Mouse (Mus musculus) stomach, postnatal 0 days (tissue): Measurements from ENCODE around the gene Rfx3. TPM values are rescaled to one million over a fixed set of nuclear protein-coding genes. Genes with fewer than 3 reads are reported as not detected.

Source experiments
- ATAC-seq: fragments of 200-750 bp; cut with Nextera tagmentation; 2 replicates; pipeline ENCODE4 v1.8.0; 2017; ENCODE audit not compliant: low FRiP score, low TSS enrichment
- DNase-seq: peaks from one replicate; pipeline ENCODE4 v3.0.0-alpha.2; 2016; ENCODE audit warnings: low spot score
- H3K27ac ChIP-seq: fragments of 300-500 bp; sonication (generic); replicated peaks from 2 replicates; pipeline ENCODE4 v1.5.1; 2014; ENCODE audit warnings: mild to moderate bottlenecking, control low read depth
- H3K27me3 ChIP-seq: fragments of 300-500 bp; sonication (generic); 2 replicates; pipeline ENCODE4 v1.6.1; 2014; ENCODE audit warnings: low read length; ENCODE audit not compliant: control insufficient read depth, insufficient read depth
- H3K36me3 ChIP-seq: fragments of 300-500 bp; sonication (generic); 2 replicates; pipeline ENCODE4 v1.6.1; 2014; ENCODE audit warnings: low read length, mixed read lengths; ENCODE audit not compliant: control insufficient read depth, insufficient read depth
- H3K4me1 ChIP-seq: fragments of 300-500 bp; sonication (generic); replicated peaks from 2 replicates; pipeline ENCODE4 v1.6.1; 2014; ENCODE audit warnings: antibody characterized with exemption; ENCODE audit not compliant: control insufficient read depth, insufficient read depth
- H3K4me2 ChIP-seq: fragments of 300-500 bp; sonication (generic); replicated peaks from 2 replicates; pipeline ENCODE4 v1.6.1; 2014; ENCODE audit warnings: low read depth, mild to moderate bottlenecking, control low read depth, moderate library complexity
- H3K4me3 ChIP-seq: fragments of 300-500 bp; sonication (generic); 2 replicates; pipeline ENCODE4 v1.5.1; 2014; ENCODE audit warnings: low read depth, low read length, control low read depth
- H3K9ac ChIP-seq: fragments of 300-500 bp; sonication (generic); 2 replicates; pipeline ENCODE4 v1.6.1; 2014; ENCODE audit warnings: mild to moderate bottlenecking, low read length, control low read depth, mixed read lengths
- H3K9me3 ChIP-seq: fragments of 300-500 bp; sonication (generic); 2 replicates; pipeline ENCODE4 v1.6.1; 2016; ENCODE audit warnings: low read length; ENCODE audit not compliant: control insufficient read depth
- CTCF ChIP-seq: IDR thresholded peaks from 2 replicates; pipeline ENCODE4 v1.5.1; 2016; ENCODE audit warnings: antibody characterized with exemption, low read depth, mild to moderate bottlenecking, moderate library complexity
- EP300 ChIP-seq: optimal IDR thresholded peaks from 2 replicates; pipeline ENCODE3; 2016; ENCODE audit warnings: antibody characterized with exemption
- WGBS: fragments of 180-500 bp; shearing (Covaris S2); extraction: QIAGEN DNeasy Blood & Tissue Kit; methylation state at CpG from one replicate; pipeline ENCODE4 v1.1.7; 2014; 5-methylcytosine and 5-hydroxymethylcytosine counted together
- polyA plus RNA-seq: library from polyadenylated mRNA; unstranded; fragments of >200 nt; fragmentation: Nextera tagmentation; extraction: Ambion mirVana; gene quantifications from 2 replicates; pipeline ENCODE4 v1.2.1, GENCODE M21; 2015

Gene Rfx3
- polyA plus RNA-seq, 1 experiment from 2014 or later, result 2.0 TPM

DNA sequence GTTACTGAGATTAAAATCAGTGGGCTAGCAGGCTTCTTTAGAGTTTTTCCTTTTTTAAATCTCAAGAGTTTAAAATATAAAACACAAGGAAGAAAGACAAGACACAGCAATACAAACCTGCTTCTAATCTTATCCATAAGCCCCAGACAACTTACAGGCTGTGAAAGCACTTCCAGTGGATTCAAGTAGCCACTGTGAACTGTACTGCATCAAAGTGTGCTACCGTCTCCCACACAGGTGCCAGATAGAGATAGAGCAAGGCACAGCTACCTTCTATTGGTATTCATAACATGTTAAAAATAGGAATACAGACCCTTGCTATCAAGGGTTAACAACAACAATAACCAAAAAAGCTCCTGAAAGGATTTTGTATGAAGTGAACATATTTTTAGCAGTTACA lies 178.5 kb downstream of the Rfx3 start:
- Histone ChIP-seq H3K4me1 (no peaks in the 10 kb centered on the region), H3K27ac (no peak overlapping the region), H3K4me3 (no peak overlapping the region), H3K36me3 (no peaks in the 10 kb centered on the region), H3K27me3 (no peaks in the 10 kb centered on the region), H3K4me2 (no peak overlapping the region), H3K9me3 (no peaks in the 10 kb centered on the region), H3K9ac (no peak overlapping the region)
- ATAC-seq (no peak), DNase-seq (no peak)
- TF ChIP-seq EP300 (no peak), CTCF (no peak)
- 71% methylated on average over 1 of the region's 1 CpGs for WGBS

DNA sequence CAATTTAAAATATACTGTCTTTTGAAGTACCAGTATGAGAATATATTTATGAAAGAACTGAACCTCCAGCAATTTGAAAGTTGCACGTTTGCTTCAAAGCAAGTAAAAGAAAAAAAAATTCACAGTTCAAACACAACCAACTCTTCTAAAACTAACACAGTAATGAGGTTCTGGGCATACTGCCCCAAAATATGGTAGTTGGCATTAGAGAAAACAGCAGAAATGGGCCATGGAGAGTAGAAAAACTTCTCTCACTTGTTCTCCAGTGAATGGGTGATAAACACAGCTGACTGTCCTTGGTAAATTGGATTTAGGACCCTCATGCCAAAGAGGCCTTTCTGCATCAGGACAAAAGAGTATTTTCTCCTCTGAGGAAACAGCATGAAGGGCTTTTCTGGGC lies 182.7 kb downstream of the Rfx3 start:
- Histone ChIP-seq H3K27ac (no peak overlapping the region), H3K36me3 (no peaks in the 10 kb centered on the region), H3K9me3 (no peaks in the 10 kb centered on the region), H3K4me1 (no peaks in the 10 kb centered on the region), H3K4me3 (no peak overlapping the region), H3K27me3 (no peaks in the 10 kb centered on the region), H3K4me2 (no peak overlapping the region), H3K9ac (no peak overlapping the region)
- ATAC-seq (no peak), DNase-seq (no peak)
- 55% methylated on average over 1 of the region's 1 CpGs for WGBS
- no peak for TF ChIP-seq EP300
- TF ChIP-seq CTCF, result no peak

DNA sequence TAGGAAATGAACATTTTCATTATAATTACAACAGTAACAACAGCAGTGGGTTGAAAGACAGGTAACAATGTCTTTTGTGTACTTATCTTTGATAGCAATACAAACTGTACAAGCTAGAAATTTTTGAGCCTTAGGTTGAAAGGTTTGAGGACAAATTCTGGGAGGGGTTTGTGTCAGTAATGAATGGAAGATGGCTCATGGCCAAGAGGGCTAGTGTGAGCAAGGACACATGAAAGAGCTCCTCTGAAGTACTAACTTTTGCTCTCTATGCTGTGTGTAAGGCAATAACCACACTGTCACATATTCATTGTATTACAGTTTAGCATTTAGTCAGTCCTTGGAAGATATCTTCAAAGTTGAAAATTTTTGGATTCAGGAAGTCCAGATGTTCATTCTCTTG lies 193.3 kb downstream of the Rfx3 start:
- Histone ChIP-seq H3K4me1 (no peaks in the 10 kb centered on the region), H3K36me3 (no peaks in the 10 kb centered on the region), H3K4me2 (no peak overlapping the region), H3K4me3 (no peak overlapping the region), H3K27ac (no peak overlapping the region), H3K9ac (no peak overlapping the region), H3K9me3 (no peaks in the 10 kb centered on the region), H3K27me3 (no peaks in the 10 kb centered on the region)
- DNase-seq (no peak), ATAC-seq (no peak)
- TF ChIP-seq EP300 (no peak), CTCF (no peak)

DNA sequence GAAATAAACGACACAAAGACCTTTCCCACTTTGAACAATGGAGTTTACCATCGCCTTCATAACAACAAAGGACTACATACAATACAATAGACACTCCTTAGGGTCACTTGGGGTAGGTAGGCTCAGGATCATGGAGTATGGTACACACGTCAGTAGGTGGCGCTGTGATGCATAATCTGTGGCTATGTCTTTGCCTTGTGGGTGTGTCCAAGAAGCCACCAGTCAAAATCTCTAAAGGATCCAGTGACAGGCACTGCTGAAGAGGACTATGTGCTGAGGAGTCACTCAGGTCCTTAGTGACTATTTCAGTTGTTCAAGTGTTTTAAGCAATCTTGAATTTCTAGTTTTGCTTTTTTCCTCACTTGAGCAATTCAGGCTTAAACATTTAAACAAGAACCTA lies 230.9 kb downstream of the Rfx3 start:
- no peak overlapping the region for H3K27ac ChIP-seq
- H3K9me3 ChIP-seq, result no peaks in the 10 kb centered on the region
- peak; percentile 27 for DNase-seq
- no peaks in the 10 kb centered on the region; the same call in 1 of the 2 replicates for H3K36me3 ChIP-seq
- no peak overlapping the region for H3K4me2 ChIP-seq
- WGBS, result 63% methylated on average over 4 of the region's 4 CpGs
- TF ChIP-seq CTCF, result peak; percentile 56
- TF ChIP-seq EP300, result no peak
- H3K27me3 ChIP-seq, result no peaks in the 10 kb centered on the region
- no peak for ATAC-seq
- H3K9ac ChIP-seq, result no peak overlapping the region
- no peaks in the 10 kb centered on the region for H3K4me1 ChIP-seq
- no peak overlapping the region for H3K4me3 ChIP-seq

DNA sequence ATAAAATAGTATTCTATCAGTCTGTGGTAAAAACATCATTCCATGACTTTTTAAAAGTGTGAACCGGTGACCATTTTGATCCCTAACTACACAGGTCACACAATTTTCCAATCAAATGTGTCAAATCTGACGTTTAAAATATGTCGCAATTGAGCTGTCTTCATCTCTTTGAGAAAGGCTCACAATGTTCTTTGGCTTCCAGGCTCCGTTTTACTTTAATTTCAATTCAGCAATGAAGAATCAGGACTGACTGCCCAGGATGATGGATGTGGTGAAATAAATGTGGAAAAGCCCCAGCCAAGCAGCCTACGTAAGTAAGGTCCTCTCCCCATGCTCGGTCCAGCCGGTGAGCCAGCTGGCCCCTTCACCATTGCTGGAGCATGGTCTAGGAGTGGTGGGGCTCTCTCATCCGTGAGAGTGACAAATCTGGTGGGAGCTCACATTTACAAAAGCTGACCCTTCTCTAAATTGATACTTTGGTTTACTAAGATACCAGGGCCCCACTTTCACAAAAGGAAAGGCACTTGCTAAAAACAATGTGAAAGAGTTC lies 240.2 kb downstream of the Rfx3 start:
- Histone ChIP-seq H3K9ac (no peak overlapping the region), H3K4me2 (no peak overlapping the region), H3K36me3 (no peaks in the 10 kb centered on the region), H3K27ac (no peak overlapping the region), H3K4me3 (no peak overlapping the region), H3K4me1 (no peaks in the 10 kb centered on the region), H3K9me3 (no peaks in the 10 kb centered on the region), H3K27me3 (no peaks in the 10 kb centered on the region)
- ATAC-seq (no peak), DNase-seq (no peak)
- WGBS, result 84% methylated on average over 8 of the region's 8 CpGs
- TF ChIP-seq CTCF (no peak), EP300 (no peak)

DNA sequence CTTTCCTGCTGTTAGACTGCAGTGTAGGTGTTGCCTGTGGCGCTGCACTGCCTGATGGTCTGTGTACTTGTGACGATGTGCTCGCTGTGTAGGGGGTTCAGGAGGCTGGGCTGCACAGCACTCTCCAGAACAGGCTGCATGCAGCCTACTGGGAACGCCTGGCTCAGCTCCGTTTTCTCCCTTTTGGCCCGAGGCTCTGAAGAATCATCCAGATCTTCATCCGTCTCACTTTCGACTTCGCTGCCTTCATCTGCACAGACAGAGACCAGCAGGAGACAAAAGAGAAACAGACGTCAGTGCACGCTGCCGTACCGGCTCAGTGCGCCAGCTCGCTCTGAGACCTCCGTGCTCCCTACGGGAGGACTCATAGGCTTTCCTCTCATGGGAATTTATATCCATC lies 242.5 kb downstream of the Rfx3 start:
- Histone ChIP-seq H3K4me2 (no peak overlapping the region), H3K27ac (no peak overlapping the region), H3K4me3 (no peak overlapping the region), H3K36me3 (no peaks in the 10 kb centered on the region), H3K4me1 (no peaks in the 10 kb centered on the region), H3K27me3 (no peaks in the 10 kb centered on the region), H3K9me3 (no peaks in the 10 kb centered on the region), H3K9ac (no peak overlapping the region)
- 86% methylated on average over 17 of the region's 17 CpGs for WGBS
- DNase-seq (no peak), ATAC-seq (no peak)
- TF ChIP-seq CTCF, result no peak
- no peak for TF ChIP-seq EP300

DNA sequence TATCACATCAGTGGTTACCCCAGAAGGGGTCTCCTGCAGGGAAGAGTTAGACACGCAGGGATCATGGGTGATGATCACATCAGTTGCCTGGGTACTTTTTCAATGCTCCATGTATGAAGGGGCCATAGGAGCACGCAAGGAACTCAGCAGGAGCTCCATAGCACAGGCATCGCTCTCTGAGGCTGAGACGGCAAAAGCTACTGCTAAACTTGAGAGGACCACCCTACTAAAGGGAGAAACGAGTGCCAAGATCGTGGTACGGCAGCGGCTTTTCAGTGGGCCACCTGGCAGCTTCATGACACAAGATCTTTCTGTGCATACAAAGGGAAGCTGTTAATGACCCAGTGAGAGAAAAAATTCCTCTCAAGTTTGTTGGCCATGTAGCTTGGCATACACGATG lies 250.7 kb downstream of the Rfx3 start:
- Histone ChIP-seq H3K36me3 (no peaks in the 10 kb centered on the region), H3K4me3 (no peak overlapping the region), H3K9me3 (no peaks in the 10 kb centered on the region), H3K9ac (no peak overlapping the region), H3K27ac (no peak overlapping the region), H3K27me3 (no peaks in the 10 kb centered on the region), H3K4me1 (no peaks in the 10 kb centered on the region), H3K4me2 (no peak overlapping the region)
- DNase-seq (no peak), ATAC-seq (no peak)
- 89% methylated on average over 9 of the region's 9 CpGs for WGBS
- TF ChIP-seq CTCF (no peak), EP300 (no peak)
